Mouse (Mus musculus) v-Abl transformed pro-B cells (cell line): ENCODE data around the gene Zbtb17.

Experiments
- in situ Hi-C, 2 experiments: fragments of 400-800 bp; cut with MboI; formaldehyde crosslinking; loops; one replicate each; pipeline ENCODE4 v1.15.1; 2025; ENCODE audit not compliant: unreplicated experiment in 2 of 2

Zbtb17 gene

GRCm38 (mm10) chr4:141451916-141452450 is 7.5 kb downstream of the Zbtb17 start:
- in situ Hi-C loops: no loop called here

- in situ Hi-C loops: no loop called here
These were observed 10.3 kb downstream of the Zbtb17 start for GRCm38 (mm10) chr4:141454581-141455350.

GRCm38 (mm10) chr4:141455526-141455925 is 11.1 kb downstream of the Zbtb17 start:
- in situ Hi-C loops: no loop called here

GRCm38 (mm10) chr4:141456193-141456938 is 11.9 kb downstream of the Zbtb17 start:
- in situ Hi-C loops: no loop called here

- in situ Hi-C loops: no loop called here
These were observed 13.8 kb downstream of the Zbtb17 start for GRCm38 (mm10) chr4:141458236-141458635.

GRCm38 (mm10) chr4:141458888-141459287 is 14.4 kb downstream of the Zbtb17 start:
- in situ Hi-C loops: no loop called here

- in situ Hi-C loops: no loop called here
These were observed 15.3 kb downstream of the Zbtb17 start for GRCm38 (mm10) chr4:141459766-141460165.

- in situ Hi-C loops: no loop called here
These were observed 16.0 kb downstream of the Zbtb17 start for GRCm38 (mm10) chr4:141460481-141460880.

- in situ Hi-C loops: no loop called here
These were observed 16.6 kb downstream of the Zbtb17 start for GRCm38 (mm10) chr4:141461088-141461487.

- in situ Hi-C loops: no loop called here
These were observed 17.1 kb downstream of the Zbtb17 start for GRCm38 (mm10) chr4:141461576-141461975.

GRCm38 (mm10) chr4:141463472-141463871 is 19.0 kb downstream of the Zbtb17 start:
- in situ Hi-C loops: no loop called here

GRCm38 (mm10) chr4:141464722-141465121 is 20.3 kb downstream of the Zbtb17 start:
- in situ Hi-C loops: no loop called here

GRCm38 (mm10) chr4:141465512-141466288 is 21.2 kb downstream of the Zbtb17 start:
- in situ Hi-C loops: no loop called here

- in situ Hi-C loops: no loop called here
These were observed 21.9 kb downstream of the Zbtb17 start for GRCm38 (mm10) chr4:141466289-141466795.

GRCm38 (mm10) chr4:141466844-141467580 is 22.6 kb downstream of the Zbtb17 start:
- in situ Hi-C loops: no loop called here

- in situ Hi-C loops: no loop called here
These were observed 23.1 kb downstream of the Zbtb17 start for GRCm38 (mm10) chr4:141467581-141467927.

GRCm38 (mm10) chr4:141468576-141468975 is 24.1 kb downstream of the Zbtb17 start:
- in situ Hi-C loops: no loop called here

GRCm38 (mm10) chr4:141469343-141469742 is 24.9 kb downstream of the Zbtb17 start:
- in situ Hi-C loops: no loop called here

- in situ Hi-C loops: no loop called here
These were observed 27.0 kb downstream of the Zbtb17 start for GRCm38 (mm10) chr4:141471491-141471890.
